Mouse (Mus musculus): ENCODE measurements at regions not wholly inside any gene's neighbourhood (a gene's known extent, or its start where the extent isn't known, plus 50 kb on each side); places are given as distances from the start of the nearest gene placed in this dataset.

- no peak overlapping the region for H3K4me3 ChIP-seq (replicated peaks)
- H3K4me2 ChIP-seq, result no peak overlapping the region
- no peak for ATAC-seq (ENCODE audit: low FRiP score)
- no peak overlapping the region for H3K9ac ChIP-seq
- H3K36me3 ChIP-seq (replicated peaks), result no peaks in the 10 kb centered on the region
- peaks cover 3% of the 10 kb centered on the region; the same call in 1 of the 2 replicates for H3K4me1 ChIP-seq
- 53% methylated on average over 6 of the region's 6 CpGs for WGBS
- no peaks in the 10 kb centered on the region for H3K9me3 ChIP-seq
- no peak overlapping the region for H3K27ac ChIP-seq
- H3K27me3 ChIP-seq, result peaks cover under 1% of the 10 kb centered on the region; the same call in 1 of the 2 replicates
Measured at GRCm38 (mm10) chr4:33600805-33601204, 290.7 kb downstream of the Rngtt start.

DNA sequence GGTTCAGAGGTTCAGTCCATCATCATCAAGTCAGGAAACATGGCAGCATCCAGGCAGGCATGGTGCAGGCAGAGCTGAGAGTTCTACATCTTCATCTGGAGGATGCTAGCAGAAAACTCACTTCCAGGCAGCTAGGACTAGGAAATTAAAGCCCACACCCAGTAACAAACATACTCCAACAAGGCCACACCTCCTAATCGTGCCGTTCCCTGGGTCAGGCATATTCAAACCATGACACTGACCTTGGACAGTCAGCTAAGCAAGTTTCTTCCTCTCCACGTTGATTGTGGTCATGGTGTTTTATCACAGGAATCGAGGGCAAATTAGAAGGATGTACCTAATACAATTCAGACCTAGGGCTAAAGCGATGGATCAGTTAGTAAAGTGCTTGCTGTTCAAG lies 294.5 kb downstream of the Rngtt start:
- Histone ChIP-seq H3K36me3 (replicated peaks) (no peaks in the 10 kb centered on the region), H3K9ac (no peak overlapping the region), H3K27ac (no peak overlapping the region), H3K4me3 (replicated peaks) (no peak overlapping the region), H3K27me3 (no peaks in the 10 kb centered on the region), H3K4me1 (peaks cover 3% of the 10 kb centered on the region; the same call in 1 of the 2 replicates), H3K9me3 (no peaks in the 10 kb centered on the region), H3K4me2 (no peak overlapping the region)
- WGBS, result 96% methylated on average over 5 of the region's 5 CpGs
- no peak for ATAC-seq (ENCODE audit: low FRiP score)

DNA sequence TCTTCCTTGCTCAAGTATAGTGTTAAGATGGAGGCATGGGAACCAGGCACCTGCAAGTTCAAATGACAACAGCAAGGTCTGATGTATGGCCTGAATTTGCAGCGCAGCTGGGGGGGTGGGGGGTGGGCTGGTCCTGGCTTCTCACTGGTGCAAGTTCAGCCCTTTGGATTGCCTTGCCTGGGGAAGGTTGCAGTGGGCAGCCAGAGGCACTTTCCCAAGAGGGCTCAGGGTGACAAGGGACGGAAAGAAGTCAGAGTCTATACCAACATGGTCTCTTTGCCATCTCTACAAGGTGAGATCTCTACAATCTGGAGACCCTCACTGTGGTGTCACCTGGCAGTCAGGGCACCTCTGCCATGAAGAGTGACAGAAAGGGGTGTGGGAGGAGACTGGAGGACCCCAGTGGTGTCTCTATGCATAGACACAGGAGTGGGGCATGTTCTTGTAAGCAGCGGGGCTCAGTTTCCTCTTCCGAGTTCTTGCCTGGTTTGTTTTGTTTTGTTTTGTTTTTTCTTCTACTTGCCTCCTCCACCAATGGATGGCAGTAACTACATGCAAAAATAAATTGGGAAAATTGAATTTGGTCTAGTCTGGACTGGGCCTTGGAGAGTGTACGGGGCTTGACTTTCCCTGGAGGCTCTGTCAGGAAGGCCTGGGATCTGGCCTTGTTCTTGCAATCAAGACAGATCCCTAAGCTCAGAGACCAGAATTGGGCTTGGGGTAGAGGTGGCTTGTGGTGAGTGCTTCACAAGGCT lies 284.4 kb upstream of the Cnr1 start:
- Histone ChIP-seq H3K4me1 (peaks cover 4% of the 10 kb centered on the region), H3K27me3 (no peaks in the 10 kb centered on the region), H3K36me3 (replicated peaks) (no peaks in the 10 kb centered on the region), H3K4me3 (replicated peaks) (no peak overlapping the region), H3K27ac (no peak overlapping the region), H3K9ac (no peak overlapping the region), H3K4me2 (no peak overlapping the region), H3K9me3 (no peaks in the 10 kb centered on the region)
- no peak for ATAC-seq (ENCODE audit: low FRiP score)
- WGBS, result 85% methylated on average over 5 of the region's 5 CpGs

DNA sequence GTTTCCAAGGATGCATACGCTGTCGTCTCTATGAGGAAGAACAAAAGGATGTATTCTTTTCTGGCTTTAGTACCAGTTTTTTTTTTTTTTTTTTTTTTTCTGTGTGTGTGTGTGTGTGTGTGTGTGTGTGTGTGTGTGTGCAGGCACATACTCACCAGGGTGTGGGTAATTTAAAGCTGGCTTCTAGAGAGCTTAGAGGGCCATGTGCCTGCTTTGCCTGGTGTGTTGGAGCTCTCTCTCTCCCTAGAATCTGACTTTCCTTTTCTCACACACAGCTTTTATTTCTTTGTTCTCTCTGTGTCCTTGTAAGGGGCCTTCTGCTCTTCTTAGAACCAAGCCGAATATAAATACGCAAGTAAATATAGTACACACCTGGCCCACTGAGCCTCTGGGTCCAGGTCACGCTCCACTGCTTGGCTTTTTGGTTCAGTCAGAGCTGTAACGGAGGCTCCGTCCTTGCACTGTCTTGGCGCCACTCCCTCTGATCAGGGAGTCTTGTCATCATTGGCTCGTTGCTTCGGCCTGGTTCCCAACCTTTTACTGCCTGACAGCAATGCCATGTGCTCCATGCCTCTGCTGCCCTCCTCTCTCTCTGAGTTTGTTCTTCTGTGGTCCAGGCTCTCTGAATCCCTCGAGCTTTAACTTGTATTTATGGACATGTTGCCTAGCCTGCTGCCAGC lies 283.7 kb upstream of the Cnr1 start:
- Histone ChIP-seq H3K27me3 (no peaks in the 10 kb centered on the region), H3K9ac (no peak overlapping the region), H3K27ac (no peak overlapping the region), H3K4me2 (no peak overlapping the region), H3K9me3 (no peaks in the 10 kb centered on the region), H3K4me1 (peaks cover 4% of the 10 kb centered on the region), H3K4me3 (replicated peaks) (no peak overlapping the region), H3K36me3 (replicated peaks) (no peaks in the 10 kb centered on the region)
- 65% methylated on average over 11 of the region's 11 CpGs for WGBS
- no peak for ATAC-seq (ENCODE audit: low FRiP score)

DNA sequence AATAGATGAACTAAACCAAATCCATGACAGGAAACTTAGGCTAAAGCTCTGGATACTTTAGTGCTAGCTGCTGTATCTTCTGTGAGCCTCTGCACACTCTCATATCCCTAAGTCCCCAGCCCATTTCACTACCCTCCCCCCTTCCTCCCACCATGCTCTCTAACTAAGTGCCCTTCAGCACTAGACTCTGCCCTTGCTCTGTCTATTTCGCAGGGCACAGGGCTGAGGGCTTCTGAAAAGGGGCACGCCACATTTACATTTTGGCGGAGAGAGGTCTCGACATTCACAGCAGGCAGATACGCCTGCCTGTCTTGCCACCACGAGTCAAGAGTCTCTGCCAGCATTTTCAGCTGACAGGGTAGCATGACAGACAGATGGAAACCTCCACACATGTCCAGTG lies 282.5 kb upstream of the Cnr1 start:
- Histone ChIP-seq H3K9ac (no peak overlapping the region), H3K27ac (no peak overlapping the region), H3K4me1 (peaks cover 4% of the 10 kb centered on the region), H3K36me3 (replicated peaks) (no peaks in the 10 kb centered on the region), H3K27me3 (no peaks in the 10 kb centered on the region), H3K4me3 (replicated peaks) (no peak overlapping the region), H3K4me2 (no peak overlapping the region), H3K9me3 (no peaks in the 10 kb centered on the region)
- WGBS, result 66% methylated on average over 6 of the region's 6 CpGs
- ATAC-seq (ENCODE audit: low FRiP score), result 0 out of 2 replicates have a peak, but pooled peaks have one; percentile 41

DNA sequence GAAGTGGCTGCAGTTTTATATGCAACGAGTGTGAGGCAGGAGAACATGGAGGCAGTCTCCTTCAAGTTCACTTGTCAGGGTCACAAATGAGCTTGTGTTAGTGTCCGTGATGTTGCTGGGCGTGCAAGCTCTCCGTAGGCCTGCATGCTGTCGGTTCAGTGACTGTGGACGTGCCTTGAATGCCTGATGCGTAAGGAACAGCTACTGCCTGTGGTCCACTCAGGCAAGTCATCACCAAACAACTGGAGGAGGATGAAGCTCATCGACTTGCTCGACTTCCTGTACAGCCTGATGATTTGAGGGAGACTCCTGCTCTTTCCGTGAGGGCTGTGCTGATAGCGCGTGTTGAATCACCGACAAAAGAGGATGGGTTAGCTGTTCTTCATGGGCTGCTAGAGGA lies 281.9 kb upstream of the Cnr1 start:
- Histone ChIP-seq H3K36me3 (replicated peaks) (no peaks in the 10 kb centered on the region), H3K27me3 (no peaks in the 10 kb centered on the region), H3K27ac (no peak overlapping the region), H3K4me2 (no peak overlapping the region), H3K9ac (no peak overlapping the region), H3K4me3 (replicated peaks) (no peak overlapping the region), H3K9me3 (no peaks in the 10 kb centered on the region), H3K4me1 (peaks cover 4% of the 10 kb centered on the region)
- WGBS, result 94% methylated on average over 13 of the region's 13 CpGs
- ATAC-seq (ENCODE audit: low FRiP score), result no peak

- Histone ChIP-seq H3K4me2 (no peak overlapping the region), H3K27me3 (no peaks in the 10 kb centered on the region), H3K27ac (no peak overlapping the region), H3K9me3 (no peaks in the 10 kb centered on the region), H3K4me1 (peaks cover 4% of the 10 kb centered on the region), H3K9ac (no peak overlapping the region), H3K4me3 (replicated peaks) (no peak overlapping the region), H3K36me3 (replicated peaks) (no peaks in the 10 kb centered on the region)
- no peak for ATAC-seq (ENCODE audit: low FRiP score)
- 92% methylated on average over 2 of the region's 2 CpGs for WGBS
Measured at GRCm38 (mm10) chr4:33645217-33645616, 279.2 kb upstream of the Cnr1 start.

DNA sequence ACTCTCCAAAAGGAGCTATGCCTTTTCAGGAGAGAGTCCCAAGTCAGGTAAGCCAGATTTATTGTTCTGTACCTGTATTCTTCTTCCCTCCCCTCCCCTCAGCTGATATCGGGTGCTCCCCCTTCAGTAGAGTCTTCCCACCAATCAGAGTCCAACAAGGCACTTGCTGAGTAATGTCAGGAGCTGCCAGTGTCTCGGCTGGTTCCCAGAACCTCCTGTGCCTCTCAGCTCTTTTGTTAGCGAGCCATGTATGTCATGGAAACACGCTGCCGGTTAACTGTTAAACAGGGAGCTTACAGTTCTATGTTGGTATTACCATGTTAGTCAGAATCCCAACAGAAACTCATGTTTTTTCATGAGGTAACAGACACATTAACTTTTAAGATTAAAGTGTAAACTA lies 273.1 kb upstream of the Cnr1 start:
- Histone ChIP-seq H3K9ac (no peak overlapping the region), H3K27ac (no peak overlapping the region), H3K4me3 (replicated peaks) (no peak overlapping the region), H3K9me3 (no peaks in the 10 kb centered on the region), H3K27me3 (no peaks in the 10 kb centered on the region), H3K36me3 (replicated peaks) (no peaks in the 10 kb centered on the region), H3K4me2 (no peak overlapping the region), H3K4me1 (no peaks in the 10 kb centered on the region)
- no peak for ATAC-seq (ENCODE audit: low FRiP score)
- WGBS, result 78% methylated on average over 5 of the region's 5 CpGs

DNA sequence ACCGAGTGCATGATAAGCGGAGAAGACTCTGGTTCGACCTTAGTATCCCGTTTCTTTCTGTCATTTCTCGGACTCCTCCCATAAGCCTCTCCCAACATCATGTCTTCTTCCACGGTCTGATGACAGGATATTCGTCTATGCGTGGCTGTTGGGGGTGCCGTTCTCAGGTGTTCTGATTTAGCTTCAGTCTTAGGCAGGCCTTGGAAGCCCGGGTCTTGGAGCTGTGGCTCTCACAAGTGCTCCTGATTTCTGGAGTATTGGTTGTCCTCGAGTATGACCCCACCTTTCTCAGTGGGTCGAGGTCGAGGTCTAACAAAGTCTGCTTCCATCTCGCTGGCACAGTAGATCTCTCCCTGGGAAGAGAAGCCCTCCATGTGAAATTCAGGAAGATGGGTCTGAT lies 264.6 kb upstream of the Cnr1 start:
- no peak overlapping the region for H3K27ac ChIP-seq
- 92% methylated on average over 14 of the region's 14 CpGs for WGBS
- no peak for ATAC-seq (ENCODE audit: low FRiP score)
- H3K9ac ChIP-seq, result no peak overlapping the region
- H3K4me1 ChIP-seq, result peaks cover 19% of the 10 kb centered on the region
- H3K4me3 ChIP-seq (replicated peaks), result no peak overlapping the region
- H3K4me2 ChIP-seq, result no peak overlapping the region
- H3K36me3 ChIP-seq (replicated peaks), result no peaks in the 10 kb centered on the region
- no peaks in the 10 kb centered on the region for H3K9me3 ChIP-seq
- no peaks in the 10 kb centered on the region for H3K27me3 ChIP-seq

- H3K36me3 ChIP-seq (replicated peaks), result no peaks in the 10 kb centered on the region
- peaks cover 19% of the 10 kb centered on the region for H3K4me1 ChIP-seq
- 82% methylated on average over 5 of the region's 5 CpGs for WGBS
- no peaks in the 10 kb centered on the region for H3K9me3 ChIP-seq
- H3K9ac ChIP-seq, result no peak overlapping the region
- no peak overlapping the region for H3K27ac ChIP-seq
- H3K4me3 ChIP-seq (replicated peaks), result no peak overlapping the region
- no peak overlapping the region for H3K4me2 ChIP-seq
- ATAC-seq (ENCODE audit: low FRiP score), result no peak
- H3K27me3 ChIP-seq, result no peaks in the 10 kb centered on the region
Measured at GRCm38 (mm10) chr4:33660553-33660952, 263.8 kb upstream of the Cnr1 start.

DNA sequence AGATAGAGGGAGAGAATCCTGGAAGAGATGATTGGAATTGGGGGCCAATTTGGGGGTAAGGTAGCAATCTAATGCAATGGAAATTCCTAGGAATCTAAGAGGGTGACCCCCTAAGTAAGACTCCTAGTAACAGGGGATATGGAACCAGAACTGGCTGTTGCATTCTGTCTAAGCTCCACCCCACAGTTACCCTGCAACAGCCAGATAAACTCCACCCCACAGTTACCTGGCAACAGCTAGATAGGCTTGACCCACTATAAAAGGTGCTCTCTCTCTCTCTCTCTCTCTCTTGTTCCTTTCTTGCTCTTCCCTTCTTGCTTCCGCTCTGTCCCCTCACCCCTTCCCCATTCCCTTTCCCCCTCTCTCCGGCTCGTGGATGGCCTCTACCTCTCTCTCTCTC lies 262.5 kb upstream of the Cnr1 start:
- no peaks in the 10 kb centered on the region for H3K9me3 ChIP-seq
- no peak overlapping the region for H3K4me2 ChIP-seq
- H3K36me3 ChIP-seq (replicated peaks), result no peaks in the 10 kb centered on the region
- H3K4me1 ChIP-seq, result peaks cover 19% of the 10 kb centered on the region
- H3K27ac ChIP-seq, result no peak overlapping the region
- no peaks in the 10 kb centered on the region for H3K27me3 ChIP-seq
- no peak for ATAC-seq (ENCODE audit: low FRiP score)
- H3K4me3 ChIP-seq (replicated peaks), result no peak overlapping the region
- 79% methylated on average over 3 of the region's 3 CpGs for WGBS
- H3K9ac ChIP-seq, result no peak overlapping the region

- WGBS, result 79% methylated on average over 11 of the region's 11 CpGs
- no peak for ATAC-seq (ENCODE audit: low FRiP score)
- Histone ChIP-seq H3K9ac (no peak overlapping the region), H3K4me2 (no peak overlapping the region), H3K27me3 (no peaks in the 10 kb centered on the region), H3K4me1 (peaks cover 19% of the 10 kb centered on the region), H3K27ac (no peak overlapping the region), H3K9me3 (no peaks in the 10 kb centered on the region), H3K4me3 (replicated peaks) (no peak overlapping the region), H3K36me3 (replicated peaks) (no peaks in the 10 kb centered on the region)
Measured at GRCm38 (mm10) chr4:33662965-33663364, 261.4 kb upstream of the Cnr1 start.
